Mouse (Mus musculus) embryo, embryonic 10 days (tissue): ENCODE results near the gene Prss56.

Experiments used
- DNase-seq: peaks from one replicate; pipeline ENCODE4 v3.0.0-alpha.2; 2015; ENCODE audit warnings: low spot score

Gene Prss56

GRCm38 (mm10) chr1:87185526-87185925 lies 2.4 kb downstream of the Prss56 start:
- no peak for DNase-seq

- DNase-seq, result peak; percentile 64
Measured at GRCm38 (mm10) chr1:87186261-87187036, 3.3 kb downstream of the Prss56 start.

DNA sequence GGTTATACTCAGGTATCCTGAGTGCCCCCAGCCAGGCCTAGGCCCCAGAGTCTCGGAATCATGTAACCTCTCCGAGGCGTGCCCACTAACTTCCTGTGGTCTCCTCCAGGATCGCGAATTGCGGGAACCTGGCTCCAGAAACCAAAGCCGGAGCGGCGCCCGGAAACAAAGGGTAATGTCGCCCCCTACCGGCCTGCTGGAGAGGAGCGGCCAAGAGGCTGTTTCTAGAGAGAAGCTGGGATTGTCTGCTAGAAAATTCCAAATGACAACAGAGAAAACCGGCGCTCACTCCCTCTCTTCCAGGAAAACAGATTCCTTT lies 3.9 kb downstream of the Prss56 start:
- DNase-seq, result peak; percentile 87

- DNase-seq, result no peak
Measured at GRCm38 (mm10) chr1:87190429-87190828, 7.3 kb downstream of the Prss56 start, which contains the start of gene Chrnd. Gene Chrnd, plus strand, starts transcription at chr1:87190607.

DNA sequence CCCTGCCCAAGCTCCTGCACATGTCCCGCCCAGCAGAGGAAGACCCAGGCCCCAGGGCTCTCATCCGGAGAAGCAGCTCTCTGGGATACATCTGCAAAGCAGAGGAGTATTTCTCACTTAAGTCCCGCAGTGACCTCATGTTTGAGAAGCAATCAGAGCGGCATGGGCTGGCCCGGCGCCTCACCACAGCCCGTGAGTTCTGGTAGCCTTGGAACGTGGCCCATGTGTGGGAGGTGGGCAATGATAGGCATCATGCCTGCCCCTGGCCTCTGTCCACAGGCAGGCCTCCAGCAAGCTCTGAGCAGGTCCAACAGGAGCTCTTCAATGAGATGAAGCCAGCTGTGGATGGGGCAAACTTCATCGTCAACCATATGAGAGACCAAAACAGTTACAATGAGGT lies 14.2 kb downstream of the Prss56 start:
- no peak for DNase-seq

GRCm38 (mm10) chr1:87198119-87199065 lies 15.3 kb downstream of the Prss56 start:
- no peak for DNase-seq

DNA sequence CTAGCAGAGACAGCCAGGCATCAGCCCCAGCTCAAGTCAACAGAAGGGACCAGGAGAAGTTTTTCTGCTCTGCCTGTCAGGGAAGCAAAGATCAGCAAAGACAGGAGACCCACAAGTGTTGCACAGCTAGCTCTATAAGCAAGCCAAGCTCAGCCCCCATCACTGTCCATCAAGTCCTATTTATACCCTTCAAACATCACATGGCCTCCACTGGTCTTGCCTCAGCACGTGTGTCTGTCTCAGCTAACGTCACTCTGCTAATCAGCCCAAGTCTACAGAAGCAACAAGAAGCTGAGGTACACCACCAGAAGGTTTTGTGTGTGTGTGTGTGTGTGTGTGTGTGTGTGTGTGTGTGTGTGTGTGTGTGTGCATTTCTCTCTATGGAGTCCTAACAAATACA lies 17.7 kb downstream of the Prss56 start:
- no peak for DNase-seq

DNA sequence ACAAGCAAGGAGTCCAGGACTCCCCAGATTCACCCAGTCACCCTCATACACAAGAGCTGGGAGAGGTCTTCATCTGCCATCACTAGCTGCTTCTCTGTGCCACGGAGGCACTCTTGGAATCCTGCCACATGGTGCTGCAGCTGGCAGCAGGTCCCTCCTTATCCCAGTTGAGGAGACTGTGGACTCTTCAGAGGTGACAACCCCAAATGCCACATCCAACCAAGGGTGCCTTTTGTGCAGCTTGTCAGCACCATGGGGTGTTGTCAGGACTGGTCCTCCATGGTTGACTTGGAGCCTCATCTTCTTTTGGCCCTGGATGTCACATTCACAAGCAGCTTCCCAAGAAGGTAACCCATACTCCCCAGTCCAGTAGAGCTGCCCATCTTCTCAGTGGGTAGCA lies 18.7 kb downstream of the Prss56 start:
- DNase-seq, result no peak

DNA sequence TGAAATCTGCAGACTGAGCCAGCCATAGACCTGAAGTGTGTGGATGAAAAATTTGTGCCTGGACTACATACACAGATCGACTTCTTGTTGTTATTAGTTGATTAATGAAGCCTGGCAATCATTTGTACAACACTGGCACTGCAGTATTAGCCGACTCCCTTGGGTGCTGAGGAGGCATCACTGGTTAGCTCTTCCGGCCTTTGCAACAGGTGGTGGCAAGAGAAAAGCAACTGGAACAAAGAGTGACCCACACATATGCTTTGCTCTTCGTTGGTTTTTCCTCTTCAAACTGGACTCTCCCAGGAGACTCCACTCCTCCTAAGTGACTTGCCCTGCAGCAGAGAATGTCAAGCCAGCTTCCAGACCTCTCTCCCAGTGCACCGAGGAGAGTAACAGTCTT lies 20.7 kb downstream of the Prss56 start:
- DNase-seq, result no peak

GRCm38 (mm10) chr1:87204465-87204864 lies 21.4 kb downstream of the Prss56 start, which contains the start of gene Chrng:
Gene Chrng, plus strand, starts transcription at chr1:87204657.
- no peak for DNase-seq

GRCm38 (mm10) chr1:87205038-87205437 lies 21.9 kb downstream of the Prss56 start:
- no peak for DNase-seq

- DNase-seq, result peak; percentile 29
Measured at GRCm38 (mm10) chr1:87205502-87205901, 22.4 kb downstream of the Prss56 start.

- peak; percentile 46 for DNase-seq
Measured at GRCm38 (mm10) chr1:87206339-87206738, 23.2 kb downstream of the Prss56 start.

GRCm38 (mm10) chr1:87211431-87211830 lies 28.3 kb downstream of the Prss56 start:
- DNase-seq, result no peak

DNA sequence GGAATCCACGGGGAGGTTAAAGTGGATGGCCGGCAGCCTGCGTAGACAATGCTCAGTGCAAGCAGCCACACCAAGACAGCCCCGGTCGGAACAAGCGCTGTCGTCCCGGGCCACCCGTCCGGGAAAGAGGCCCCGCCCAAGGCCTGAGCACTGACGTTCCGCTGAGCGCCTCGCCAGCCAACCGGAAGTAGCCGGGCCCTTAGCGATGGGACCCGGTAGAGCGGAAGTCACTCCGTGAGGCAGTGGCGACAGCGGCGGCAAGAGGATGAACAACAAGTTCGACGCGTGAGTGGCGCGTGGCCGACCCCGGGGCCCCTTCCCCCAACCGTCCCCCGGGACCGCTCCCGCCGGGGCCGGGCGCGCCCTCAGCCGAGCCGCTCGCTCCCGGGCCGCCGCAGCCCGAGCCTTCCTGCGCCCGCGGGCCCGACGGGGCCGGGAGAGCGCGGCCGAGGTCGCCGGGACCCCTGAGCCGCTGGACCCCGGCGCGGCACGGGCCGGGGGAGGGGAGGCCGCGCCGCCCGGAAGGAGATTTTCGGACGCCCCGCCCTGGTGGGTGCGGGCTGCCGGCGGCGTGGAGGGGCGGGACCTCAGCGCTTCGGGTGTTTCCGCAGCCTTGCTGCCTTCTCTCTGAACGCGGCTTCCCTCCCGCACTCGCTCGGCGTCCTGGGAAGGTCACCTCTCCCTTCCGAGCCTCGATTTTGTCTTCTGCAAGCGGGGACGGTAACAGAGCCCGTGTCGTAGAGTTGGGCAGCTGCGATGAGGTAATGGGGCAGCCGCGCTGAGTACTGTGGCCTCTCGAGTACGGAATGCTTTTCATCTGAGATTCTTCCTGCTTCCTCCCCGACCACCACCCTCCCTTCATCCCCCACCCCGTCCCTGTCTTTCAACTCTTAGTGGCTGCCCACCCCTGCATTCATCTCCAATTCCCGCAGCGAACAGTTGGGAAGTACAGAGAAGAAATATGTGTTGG lies 30.9 kb downstream of the Prss56 start, which contains the start of gene Eif4e2:
Eif4e2 (plus strand) TSS at position 180 of the 970 bp plus-strand sequence.
- DNase-seq, result peak; percentile 97

DNA sequence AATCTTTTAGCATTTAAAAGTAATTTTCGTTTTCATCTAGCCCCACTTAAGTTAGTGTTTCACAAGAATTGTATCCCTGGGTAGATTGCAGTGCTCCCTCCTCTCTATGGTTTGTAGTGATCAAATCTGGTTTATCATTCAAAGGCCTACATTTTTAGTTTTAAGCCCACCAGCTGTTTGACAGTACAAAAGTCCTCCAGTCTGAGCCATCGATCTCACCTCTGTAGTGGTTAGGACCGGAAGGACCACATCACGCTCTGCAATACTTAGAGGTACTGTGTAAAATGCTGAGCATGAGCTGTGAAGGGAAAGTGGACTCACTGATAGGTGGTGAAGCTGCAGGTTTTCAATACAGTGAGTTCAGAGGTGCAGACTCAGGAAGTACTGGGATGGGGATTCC lies 31.6 kb downstream of the Prss56 start:
- DNase-seq, result no peak

DNA sequence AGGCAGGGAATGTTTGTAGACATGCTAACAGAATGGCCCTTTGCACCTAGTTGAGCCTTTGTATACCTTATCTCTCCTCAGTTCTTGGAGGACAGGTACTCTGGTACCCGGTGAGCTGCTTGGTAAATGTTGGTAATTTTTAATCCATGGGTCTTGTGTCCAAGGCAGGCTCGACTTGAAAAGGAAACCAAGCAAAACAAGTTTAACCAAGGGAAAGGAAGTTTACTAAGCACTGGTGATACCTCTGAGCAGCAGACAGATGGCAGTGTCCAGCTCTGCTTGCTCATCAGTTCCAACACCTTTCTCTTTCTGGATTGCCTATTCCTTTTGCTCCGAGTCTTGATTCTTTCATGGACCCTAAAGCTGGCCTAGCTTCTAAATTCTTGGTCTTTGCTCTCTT lies 34.8 kb downstream of the Prss56 start:
- DNase-seq, result peak; percentile 24

DNA sequence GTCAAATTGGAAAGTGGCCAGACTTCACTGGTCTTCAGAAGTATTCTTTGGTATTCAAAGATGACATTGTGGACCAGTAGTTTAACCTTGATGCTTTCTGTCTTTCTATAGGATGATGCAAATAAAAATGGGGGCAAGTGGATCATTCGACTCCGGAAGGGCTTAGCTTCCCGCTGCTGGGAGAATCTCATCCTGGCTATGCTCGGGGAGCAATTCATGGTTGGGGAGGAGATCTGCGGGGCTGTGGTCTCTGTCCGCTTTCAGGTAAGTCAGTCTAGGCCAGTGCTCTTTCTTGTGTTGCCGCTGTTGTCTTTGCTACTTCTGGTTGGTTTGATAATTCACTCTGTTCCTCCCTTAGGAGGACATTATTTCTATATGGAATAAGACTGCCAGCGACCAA lies 42.6 kb downstream of the Prss56 start:
- no peak for DNase-seq

DNA sequence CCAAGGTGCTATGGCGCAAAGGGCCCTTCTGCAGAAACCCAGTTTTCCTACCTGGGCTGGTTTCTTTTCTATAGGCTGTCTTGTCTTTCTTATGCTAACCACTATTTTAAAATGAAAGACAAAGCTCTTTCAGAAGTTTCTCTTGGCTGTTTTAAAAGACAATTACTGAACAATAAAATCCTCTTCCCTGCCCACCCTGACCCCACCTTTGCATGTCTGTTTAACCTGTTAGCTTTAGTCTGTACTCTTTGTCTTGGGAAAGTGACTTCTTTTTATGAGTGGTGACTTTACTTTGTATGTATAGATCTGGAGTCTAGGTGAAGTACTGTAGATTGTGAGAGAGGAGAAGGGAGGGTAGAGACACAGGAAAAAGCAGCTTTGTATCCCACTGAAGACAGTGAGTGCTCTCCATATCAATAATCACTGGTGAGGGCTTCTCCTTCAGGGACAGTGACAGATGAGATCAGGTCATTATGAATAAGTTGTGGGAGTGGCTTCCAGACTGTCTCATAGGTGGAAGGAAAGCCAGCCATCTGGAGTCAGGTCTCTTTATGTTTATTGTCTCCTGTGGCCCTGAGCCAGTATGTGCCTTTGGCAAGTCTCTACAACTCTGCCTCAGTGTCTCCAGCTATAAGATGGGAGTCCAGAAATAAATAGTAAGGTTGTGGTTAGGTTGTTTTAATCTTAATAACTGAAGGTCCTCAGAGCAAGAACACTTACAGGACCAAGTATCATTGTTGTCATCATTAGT lies 43.5 kb downstream of the Prss56 start:
- no peak for DNase-seq

DNA sequence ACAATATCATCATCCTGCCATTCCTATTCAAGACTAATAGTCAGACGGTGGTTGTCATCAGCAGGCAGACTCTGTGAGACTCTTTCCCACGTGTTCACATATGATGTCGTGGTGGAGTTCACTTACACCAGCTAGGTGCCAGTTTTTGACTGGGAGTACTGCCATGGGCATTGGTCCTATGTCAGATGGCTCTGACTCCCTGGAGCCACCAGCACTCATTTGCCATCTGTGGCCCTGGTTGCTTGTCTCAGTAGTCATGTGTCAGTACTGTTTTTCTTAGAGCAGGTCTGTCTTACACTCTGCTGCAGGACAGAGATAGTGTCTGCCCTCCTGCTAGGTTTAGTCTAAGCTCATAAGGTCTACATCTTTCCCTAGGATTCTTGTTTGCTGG lies 44.0 kb downstream of the Prss56 start:
- DNase-seq, result no peak

- DNase-seq, result no peak
Measured at GRCm38 (mm10) chr1:87230606-87231005, 47.5 kb downstream of the Prss56 start.
